Mouse (Mus musculus) layer of hippocampus, postnatal 14 days (tissue): ENCODE results near the gene Cel. TPM values are rescaled to one million over a fixed set of nuclear protein-coding genes. Genes with fewer than 3 reads are reported as not detected.
A peak's percentile ranks its signal among the peaks of the same experiment; 100 is the strongest.

Source experiments
- DNase-seq, 2 experiments: peaks; one replicate each; pipeline ENCODE4 v3.0.0; 2021 to 2022; ENCODE audit warnings: low spot score in 2 of 2, mixed read lengths in 1 of 2
- total RNA-seq, 2 experiments: library from RNA; stranded (reverse); gene quantifications; 2 replicates each; pipeline ENCODE4 v1.2.3; 2021

The Cel gene
- total RNA-seq, 2 experiments from 2014 or later: not detected

DNA sequence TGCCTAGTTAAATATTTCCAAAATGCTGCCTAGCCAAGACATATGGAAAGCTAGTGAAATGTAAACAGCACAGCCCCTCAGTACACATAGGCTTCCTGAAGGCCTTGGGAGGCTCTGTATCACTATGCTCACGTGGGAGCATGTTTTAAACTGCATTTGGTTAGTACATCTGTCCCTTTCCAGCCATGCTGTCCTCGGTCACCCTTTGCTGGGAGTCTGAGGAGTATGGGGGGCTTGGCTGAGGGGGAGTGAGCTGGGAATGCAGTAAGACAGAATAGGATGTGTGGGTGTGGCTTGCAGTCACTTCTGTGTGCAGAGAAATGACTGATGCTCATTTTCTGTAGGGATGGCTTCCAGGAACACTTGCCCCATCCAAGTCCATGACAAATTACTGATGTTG lies 22.5 kb upstream of the Cel start:
- no peak for DNase-seq

DNA sequence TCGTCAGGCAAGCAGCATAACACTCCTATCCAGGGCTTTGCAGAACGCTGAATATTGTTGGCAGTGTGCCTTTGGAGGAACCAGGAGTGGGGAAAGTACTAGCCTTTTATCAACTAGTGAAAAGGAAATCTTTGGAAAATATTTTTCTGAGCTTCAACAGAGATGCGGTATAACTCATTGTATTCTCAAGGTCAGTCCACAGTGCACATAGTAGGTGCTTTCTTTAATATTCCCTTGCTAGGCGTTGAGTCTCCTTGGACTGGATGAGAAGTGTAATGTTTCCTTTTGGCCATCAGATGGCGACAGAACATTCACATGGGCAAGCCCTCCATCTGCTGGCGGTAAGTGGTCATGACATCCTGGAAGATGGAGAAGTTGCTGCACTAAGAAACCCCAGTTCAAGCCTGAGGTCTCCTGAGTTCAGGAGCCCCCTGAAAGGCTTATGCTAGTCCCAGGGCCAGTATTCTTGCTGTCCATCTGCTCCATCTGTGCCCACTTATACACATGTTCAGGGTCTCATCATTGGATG lies 21.9 kb upstream of the Cel start:
- DNase-seq: peak; percentile 76 to 88

DNA sequence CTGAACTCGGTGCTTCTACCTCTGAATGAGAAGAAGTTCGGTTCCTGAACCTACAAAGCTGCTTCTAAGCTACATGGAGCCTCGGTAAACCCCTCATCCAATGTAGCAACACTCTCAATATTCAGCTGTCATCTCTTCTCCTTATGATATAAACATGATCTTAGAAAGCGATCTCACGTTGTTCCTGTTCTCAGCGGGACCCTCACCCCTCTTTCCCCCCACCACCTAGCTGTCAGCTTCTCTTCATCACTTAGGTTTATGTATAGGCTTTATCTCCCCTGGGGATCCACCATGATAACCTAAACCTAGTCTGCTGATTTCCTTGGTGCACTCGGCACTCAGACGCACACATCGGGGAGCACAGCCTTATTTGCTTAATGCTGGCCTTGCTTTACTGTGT lies 20.4 kb upstream of the Cel start, which contains the start of gene Gtf3c5:
TSS of gene Gtf3c5 (minus strand) at position 101 of the 400 bp plus-strand sequence.
- DNase-seq: no peak

- peak; percentile 89 to 96 for DNase-seq
Measured at GRCm38 (mm10) chr2:28582647-28583353, 19.6 kb upstream of the Cel start.

GRCm38 (mm10) chr2:28578003-28578402 lies 14.8 kb upstream of the Cel start:
- no peak for DNase-seq

DNA sequence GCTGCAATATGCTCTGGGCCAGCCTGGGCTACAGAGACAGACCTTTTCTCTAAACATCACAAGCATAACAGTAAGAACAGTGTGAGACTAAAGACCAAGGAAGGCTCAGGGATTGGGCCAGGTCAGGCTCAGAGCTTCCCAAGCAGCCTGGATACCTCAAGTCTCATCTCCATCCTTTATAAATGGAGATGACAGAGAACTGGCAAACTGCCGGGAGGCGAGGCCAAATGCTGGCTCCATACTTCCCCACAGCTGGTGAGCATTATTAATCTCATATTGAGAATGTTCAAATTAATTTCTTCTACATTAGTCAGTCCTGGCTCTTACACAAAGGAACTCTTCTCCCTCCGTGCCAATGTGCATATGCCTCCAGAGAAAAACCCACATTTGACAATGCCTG lies 13.6 kb upstream of the Cel start:
- DNase-seq: peak; percentile 29 to 65

GRCm38 (mm10) chr2:28575341-28575740 lies 12.1 kb upstream of the Cel start:
- DNase-seq: no peak

DNA sequence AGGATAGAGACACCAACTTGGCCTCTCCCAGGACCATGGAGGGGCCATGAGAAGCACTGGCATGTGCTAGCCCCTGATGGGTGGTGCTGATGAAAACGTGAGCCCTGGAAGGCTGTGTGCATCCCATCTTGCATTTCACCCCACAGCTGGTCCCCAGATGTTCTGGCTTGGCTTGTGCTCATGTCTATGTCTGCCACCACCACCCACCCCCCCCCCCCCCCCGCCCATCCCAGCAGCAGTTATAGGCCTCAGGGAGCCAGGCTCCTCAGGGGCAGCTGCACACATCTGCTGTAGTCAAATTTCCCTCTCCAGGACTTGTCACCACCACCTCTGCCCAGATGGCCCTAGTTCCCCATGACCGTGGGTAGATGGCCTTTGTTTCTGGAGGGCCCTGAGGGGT lies 6.7 kb upstream of the Cel start:
- no peak for DNase-seq

DNA sequence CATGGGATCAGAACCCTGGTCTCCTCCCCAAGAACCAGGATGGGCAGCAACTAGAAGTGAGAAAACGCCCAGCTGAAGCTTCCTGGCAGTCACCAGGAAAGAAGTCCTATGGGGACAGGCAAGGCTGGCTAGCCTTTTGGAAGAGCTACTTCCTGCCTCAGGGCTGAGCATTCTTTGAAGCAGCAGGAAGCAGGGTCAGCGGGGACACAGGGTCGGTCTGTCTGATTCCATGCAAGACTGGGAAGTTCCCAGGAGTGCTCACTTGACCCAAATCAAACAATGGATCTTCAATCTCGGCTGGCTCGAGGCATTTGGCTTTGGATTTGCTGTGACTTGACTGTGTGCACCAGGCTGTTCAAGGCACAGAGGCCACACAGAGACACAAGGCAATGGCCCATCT lies 3.3 kb upstream of the Cel start:
- DNase-seq: no peak

DNA sequence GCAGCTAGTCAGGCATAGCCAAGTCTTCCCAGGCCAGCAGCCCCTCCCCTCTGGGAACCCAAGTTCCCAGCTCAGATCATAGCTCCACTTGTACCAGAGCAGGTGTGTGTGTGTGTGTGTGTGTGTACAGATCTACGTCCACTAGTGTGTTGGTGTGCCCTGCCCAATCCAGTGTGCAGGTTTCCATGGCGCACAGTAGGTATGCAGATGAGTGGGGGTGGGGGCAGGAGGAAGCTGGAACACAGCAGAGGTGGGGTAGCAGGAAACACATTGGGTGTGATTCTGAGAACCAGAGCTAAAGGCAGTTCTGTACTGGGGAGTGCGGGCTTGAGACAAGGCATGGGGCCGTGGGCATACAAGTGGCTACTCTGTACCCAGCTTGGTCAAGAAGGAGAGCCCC lies 1.2 kb upstream of the Cel start:
- DNase-seq: no peak

GRCm38 (mm10) chr2:28563830-28564229 lies 627 bp upstream of the Cel start:
- DNase-seq: no peak

DNA sequence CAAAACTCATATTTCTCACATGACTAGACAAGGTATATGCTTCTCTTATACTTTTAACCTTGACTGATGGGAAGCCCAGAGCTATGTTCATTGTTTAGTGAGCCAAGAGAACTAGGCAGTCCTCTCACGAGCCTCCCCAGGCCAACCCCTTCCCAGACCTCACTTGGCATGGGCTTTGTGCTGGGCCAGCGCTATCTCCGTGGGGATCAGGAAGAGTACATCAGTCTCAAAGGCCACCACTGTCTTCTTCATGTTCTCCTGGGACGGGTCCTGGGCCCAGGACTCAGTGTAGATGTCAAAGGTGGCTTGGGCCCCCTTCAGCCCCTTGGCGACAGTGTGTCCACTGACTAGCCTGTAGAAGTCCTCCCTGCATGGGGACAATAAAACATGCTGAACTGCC lies 5.8 kb downstream of the Cel start:
- no peak for DNase-seq

DNA sequence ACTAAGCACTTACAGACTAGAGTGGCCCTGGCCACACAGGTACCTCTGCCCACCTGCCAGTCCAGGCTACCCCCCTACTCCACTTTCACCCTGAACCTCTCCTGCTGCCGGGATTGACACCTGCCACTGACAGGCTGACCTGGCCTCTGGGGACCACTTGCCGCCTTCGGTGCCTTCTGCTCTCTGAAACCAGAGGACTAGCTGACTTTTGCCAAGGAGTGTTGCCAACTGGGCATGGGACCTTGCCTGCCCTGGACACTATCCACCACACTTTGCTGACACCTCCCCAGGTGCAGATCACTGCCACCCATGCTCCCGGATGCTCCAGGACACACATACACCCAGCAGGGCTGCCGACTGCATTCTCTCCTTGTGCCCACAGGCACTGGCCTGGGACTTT lies 10.9 kb downstream of the Cel start:
- DNase-seq: no peak

DNA sequence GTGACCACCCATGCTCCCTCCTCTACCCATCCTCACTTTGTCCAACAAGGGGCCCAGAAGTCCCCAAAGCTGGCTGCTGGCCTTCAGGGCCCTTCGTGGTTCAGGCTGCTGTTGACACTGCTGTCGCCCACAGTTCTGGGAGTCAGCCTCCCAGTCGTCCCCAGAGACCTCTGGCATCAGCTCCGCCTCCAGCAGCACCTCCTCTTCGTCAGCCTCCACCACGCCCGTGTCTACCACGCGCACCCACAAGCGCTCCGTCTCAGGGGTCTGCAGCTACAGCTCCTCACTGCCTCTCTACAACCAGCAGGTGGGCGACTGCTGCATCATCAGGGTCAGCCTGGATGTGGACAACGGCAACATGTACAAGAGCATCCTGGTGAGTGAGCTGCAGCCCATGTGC lies 14.0 kb downstream of the Cel start:
- DNase-seq: no peak

GRCm38 (mm10) chr2:28547237-28548172 lies 15.7 kb downstream of the Cel start:
- peak; percentile 77 to 80 for DNase-seq

DNA sequence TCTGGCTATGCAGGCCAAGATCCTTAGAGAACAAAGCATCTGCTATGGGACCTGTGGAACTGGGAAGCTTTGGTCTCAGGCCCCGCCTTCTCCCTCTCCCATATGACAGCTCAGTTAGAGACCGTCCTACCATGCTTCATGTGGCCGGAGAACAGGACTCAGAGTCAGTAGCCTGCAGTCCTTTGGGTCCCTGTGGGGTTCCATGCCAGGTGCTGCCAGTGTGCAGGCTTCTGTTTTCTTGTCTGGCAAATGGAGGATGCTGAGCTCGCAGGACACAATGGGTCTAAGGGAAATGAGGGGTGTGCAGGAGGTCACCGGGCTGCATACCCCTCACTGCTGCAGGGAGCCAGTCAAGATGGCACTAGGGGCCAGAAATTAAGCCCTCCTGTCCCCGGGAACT lies 16.6 kb downstream of the Cel start:
- DNase-seq: no peak

- peak in 1 of 2 experiments; percentile 41 for DNase-seq
Measured at GRCm38 (mm10) chr2:28545976-28546375, 17.2 kb downstream of the Cel start.

DNA sequence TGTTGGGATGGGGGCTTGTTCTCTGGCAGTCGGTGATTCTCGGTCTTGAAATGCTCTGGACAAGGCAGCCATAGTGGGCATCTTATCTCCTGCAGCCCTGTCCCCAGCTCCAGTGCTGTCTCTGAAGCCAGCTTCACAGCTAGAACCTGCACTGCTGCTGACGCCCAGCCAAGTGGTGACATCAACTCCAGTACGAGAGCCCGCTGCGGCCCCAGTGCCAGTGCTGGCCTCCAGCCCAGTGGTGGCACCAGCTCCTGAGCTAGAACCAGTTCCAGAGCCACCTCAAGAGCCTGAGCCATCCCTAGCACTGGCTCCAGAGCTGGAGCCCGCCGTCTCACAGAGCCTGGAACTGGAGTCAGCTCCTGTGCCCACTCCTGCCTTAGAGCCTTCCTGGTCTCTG lies 19.3 kb downstream of the Cel start:
- peak; percentile 61 to 75 for DNase-seq

GRCm38 (mm10) chr2:28540587-28541227 lies 22.5 kb downstream of the Cel start:
- no peak for DNase-seq

- DNase-seq: no peak
Measured at GRCm38 (mm10) chr2:28539949-28540348, 23.3 kb downstream of the Cel start.

DNA sequence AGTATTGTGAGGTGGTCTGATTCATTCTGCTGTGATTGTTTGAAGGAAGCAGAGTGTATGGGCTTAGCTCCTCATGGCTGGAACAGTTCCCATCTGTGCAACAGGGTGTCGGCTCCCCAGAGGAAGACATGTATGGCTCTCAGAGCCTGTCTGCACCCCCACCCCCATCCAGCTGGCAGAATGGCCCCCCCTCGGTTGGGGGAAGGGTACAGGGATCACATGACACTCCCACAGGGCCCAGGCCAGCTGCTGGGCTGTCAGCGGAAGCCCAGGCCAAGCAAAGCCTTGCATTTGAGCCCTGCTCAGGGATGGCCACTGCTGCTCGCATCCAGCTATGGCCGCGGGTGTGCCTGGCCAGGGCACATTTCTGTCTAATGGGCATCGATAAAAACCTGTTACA lies 24.0 kb downstream of the Cel start:
- peak; percentile 66 to 68 for DNase-seq

DNA sequence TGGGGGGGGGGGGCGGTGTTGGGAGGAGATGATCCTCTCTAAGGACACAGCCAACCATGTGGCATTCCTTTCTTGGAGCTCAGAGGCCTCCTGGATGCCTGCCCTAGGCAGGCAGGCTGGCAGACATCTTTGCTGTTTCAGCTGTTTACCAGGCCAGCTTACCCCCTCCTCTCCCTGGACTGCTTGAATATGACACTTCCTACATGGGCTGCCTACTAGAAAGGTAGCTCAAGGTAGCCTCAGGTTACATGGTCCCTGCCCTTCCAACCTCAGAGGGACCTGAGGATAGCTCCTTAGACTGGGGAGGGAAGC lies 24.4 kb downstream of the Cel start:
- no peak for DNase-seq
